Mouse (Mus musculus): ENCODE results near the gene Birc2.
"Not testable (repeated sequence)": the region's sequence is repeated elsewhere in the genome, so short reads cannot be mapped to it uniquely, and the experiment has no call there.

Gene Birc2

GRCm38 (mm10) chr9:7836905-7837805 is at the start of gene Birc2:
TSS of gene Birc2 (minus strand) at chr9:7837064.
- DNase-seq = peak; percentile 100

DNA sequence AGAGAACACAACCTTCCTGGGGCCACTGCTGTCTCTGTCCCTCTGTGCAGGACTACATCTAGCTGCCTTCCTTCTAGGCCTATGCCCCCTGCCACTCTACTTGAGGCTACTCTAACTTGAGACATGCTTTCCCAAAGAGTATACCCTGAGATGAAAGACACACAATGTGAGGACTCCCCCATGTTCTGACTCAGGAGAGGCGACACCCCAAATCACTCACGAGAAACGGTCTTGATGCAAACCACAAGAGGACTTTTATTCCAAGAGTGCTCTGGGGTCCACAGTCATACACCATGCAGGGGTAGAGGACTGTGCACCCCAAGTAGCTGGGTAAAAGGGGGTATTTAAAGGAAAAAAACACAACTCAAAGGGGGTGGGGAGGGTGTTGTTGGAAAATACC is 47.5 kb upstream of the Birc2 start:
- DNase-seq = peak; percentile 73

GRCm38 (mm10) chr9:7882304-7882865 is 45.5 kb upstream of the Birc2 start:
- DNase-seq = peak; percentile 55

DNA sequence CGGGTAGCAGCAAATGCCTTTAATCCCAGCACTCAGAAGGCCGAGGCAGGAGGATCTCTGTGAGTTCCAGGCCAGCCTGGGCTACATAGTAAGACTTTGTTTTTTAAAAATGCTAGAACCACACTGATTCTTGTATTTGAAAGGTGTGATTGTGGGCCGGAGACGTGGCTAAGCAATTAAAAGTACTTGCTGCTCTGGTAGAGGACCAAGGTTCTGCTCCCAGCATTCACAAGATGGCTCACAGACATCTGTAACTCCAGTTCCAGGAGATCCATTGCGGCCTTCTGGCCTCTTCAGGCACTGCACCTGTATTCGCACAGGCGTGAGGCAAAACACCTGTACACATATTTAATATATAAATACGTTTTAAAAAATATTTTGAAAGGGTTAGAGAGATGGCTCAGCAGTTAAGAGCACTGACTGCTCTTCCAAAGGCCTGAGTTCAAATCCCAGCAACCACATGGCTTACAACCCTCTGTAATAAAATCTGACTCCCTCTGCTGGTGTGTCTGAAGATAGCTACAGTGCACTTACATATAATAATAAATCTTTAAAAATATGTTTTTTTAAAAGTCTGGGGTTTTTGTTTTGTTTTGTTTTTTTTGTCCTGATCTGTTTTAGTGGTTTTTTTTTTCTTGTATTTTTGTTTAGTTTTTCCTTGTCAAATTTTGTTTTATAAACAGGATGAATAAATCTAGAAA is 36.8 kb upstream of the Birc2 start:
- peak; percentile 87 for DNase-seq

- DNase-seq = peak; percentile 99
Observed at GRCm38 (mm10) chr9:7872775-7873439, 36.0 kb upstream of the Birc2 start, which contains the start of gene Birc3. TSS of gene Birc3 (minus strand) at chr9:7873186.

DNA sequence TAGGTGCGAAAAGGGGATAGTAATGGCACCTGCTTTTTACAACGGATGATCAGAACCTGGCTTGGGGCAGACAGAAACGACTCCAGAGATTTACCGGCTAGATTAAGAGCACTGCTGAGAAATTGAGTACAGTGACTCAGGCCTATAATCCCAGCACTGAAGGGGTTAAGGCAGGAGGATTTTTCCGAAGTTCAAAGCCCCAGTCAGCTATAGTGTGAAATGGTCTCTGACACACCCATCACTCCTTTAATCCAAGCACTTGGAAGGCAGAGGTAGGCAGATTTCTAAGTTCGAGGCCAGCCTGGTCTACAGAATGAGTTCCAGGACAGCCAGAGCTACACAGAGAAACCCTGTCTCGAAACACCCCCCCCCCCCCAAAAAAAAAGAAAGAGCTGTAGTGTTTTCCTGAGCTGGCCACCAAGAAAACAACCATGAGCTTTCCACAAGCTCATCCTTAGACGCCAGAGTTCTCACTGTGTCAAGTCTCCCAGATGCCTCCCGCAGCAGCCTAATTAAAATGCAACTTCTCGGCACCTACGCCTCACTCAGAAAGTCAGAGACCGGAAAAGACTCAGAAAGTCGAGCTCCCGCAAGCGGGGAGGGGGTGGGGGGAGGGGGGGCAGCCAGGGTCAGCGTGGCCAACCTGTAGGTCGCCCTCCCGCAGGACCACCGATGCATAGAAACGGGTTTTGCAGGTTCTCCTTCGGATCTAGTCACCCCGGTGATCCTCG is 35.3 kb upstream of the Birc2 start:
- DNase-seq = no peak

DNA sequence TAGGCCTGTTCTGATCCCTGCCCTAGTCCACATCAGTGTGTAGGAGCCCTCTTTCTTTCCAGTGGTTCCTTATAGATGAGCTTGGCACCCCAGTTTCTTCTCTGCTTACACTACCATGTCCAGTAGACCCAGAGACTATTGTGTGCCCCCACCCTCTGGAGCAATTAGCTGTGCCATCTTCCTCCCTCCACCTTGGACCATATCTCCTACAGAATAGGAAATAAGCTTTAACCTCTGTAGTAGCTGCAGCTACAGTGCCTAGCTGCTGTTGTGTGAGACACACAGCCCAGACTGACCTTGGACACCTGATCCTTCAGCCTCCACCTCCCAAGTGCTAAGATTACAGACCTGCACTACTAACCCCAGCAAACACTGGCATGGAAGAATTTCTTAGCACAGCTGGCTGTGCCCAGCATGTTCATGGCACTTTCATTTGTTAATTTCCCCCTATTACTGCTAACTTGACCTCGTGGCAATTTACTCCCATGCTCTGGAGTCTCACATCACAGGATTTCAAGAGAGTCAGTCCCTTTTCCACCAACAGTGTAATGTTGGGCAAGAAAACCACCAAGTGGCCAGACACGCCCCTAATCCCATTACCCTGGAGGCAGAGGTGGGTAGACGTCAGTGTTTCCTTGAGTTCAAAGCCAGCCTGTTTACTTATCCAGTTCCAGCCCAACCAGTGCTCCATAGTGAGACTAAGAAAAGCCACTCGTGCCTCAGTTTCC is 34.6 kb upstream of the Birc2 start:
- peak; percentile 88 for DNase-seq

GRCm38 (mm10) chr9:7870556-7871315 is 33.9 kb upstream of the Birc2 start:
- DNase-seq = peak; percentile 76

DNA sequence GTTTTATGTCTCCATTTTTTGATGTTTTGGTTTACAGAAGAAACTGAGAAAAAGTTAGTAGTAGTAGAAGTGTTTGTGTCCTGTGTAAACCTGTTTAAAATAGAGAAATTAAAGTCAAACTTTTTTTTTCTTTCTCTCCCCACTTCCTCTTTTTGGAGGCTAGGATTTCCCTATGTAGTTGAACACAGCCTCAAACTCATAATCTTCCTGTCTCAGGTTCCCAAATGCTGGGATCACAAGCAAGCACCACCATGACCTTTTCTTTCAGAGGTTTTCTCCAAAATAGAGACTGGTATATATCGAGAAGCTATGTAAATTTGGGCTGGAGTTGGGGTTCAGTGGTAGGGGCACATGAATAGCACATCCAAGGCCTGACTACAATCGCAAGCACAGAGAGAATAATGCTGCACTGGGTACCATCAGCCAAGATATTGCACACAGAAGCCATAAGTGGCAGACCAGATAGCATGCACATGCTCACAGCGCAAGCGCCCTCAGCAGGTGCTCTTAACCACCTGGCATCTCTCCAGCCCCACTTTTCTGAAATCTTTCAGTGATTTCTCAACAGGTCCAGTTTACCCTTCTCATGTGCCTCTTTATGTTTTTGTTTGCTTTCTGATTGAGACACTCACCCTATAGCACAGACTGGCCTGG is 32.1 kb upstream of the Birc2 start:
- DNase-seq = peak; percentile 88

DNA sequence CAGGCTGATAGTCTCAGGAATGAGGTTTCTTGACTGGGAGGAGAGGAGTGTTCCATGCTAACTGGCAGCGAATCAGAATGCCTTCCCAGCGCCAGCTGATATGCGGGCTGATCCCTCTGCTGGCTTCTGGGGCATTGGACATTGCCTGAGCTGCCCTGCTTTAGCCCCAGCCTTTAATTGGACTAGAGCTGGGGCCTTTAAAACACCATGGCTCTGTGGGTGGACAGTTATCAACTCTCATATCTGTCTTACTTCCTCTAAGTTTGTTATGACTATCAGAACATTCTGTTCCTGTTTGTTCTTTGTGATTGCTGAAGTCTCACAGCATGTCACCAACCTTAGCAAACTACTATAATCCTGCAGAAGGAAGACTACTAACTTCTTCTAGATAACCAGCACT is 31.1 kb upstream of the Birc2 start:
- peak; percentile 94 for DNase-seq

DNA sequence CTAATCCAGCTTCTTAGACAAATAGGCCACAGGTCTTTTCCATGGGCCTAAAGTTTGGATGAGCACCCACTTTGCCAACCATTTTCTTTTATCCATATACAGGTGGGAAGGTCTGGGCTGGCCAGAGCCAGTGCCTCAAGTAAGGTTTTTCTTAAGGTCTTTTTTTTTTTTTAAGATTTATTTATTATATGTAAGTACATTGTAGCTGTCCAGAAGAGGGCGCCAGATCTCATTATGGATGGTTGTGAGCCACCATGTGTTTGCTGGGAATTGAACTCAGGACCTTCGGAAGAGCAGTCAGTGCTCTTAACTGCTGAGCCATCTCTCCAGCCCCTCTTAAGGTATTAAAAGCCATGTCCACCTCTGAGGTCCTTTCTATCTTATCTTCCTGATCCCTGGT is 30.1 kb upstream of the Birc2 start:
- DNase-seq = not testable (repeated sequence)

GRCm38 (mm10) chr9:7860976-7861375 is 24.1 kb upstream of the Birc2 start:
- peak; percentile 71 for DNase-seq

DNA sequence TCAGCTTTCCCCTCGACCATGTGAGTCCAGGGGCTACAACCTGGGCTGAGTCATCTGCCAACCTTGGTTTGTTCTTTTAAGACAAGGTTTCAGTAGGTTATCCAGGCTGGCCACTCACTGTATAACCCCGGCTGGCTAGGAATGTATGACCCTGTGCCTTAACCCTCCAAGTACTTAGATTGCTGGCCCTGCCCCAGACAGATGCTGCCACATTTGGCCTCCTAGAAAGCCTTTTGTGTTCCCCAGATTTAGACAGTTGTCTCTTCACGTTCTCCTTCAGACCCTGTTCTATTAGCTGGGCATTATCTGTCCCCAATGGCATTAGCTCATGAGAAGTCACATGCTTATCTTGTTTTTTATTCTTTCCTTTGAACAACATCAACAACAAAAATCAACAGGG is 19.0 kb upstream of the Birc2 start:
- peak; percentile 63 for DNase-seq

DNA sequence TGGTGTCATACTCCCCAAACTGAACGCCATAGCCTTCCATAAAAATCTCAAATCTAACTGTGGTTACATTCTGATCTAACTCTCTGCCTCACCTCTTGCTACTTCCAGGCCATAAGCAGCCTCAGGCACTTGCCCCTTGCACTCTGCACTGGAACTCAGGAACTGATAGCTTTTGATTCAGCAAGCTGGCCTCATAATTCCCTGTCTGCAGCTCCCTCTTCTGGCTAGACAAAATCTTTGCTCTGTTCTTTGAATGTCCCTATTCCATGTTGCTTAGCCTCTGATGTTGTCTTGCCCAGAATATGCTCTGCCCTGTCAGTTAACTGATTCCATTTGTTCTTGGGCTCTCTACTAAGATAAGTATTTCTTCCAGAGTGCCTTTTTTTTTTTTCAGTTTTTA is 18.5 kb upstream of the Birc2 start:
- DNase-seq = peak; percentile 87

DNA sequence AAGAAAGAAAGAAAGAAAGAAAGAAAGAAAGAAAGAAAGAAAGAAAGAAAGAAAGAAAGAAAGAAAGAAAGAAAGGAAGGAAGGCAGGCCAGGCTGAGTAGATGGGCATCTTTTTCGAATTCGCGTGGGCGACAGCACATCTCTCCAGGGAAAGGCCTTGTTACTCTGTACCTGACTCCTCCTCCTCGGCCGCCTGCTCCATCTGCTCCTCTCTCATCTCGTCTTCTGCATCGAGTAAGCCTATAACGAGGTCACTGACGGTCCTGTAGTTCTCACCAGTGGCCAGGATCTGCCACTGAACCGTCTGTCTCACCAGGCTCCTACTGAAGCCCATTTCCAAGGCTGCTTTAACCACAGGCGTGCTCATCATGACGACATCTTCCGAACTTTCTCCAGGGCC is 17.3 kb upstream of the Birc2 start:
- DNase-seq = peak; percentile 82

DNA sequence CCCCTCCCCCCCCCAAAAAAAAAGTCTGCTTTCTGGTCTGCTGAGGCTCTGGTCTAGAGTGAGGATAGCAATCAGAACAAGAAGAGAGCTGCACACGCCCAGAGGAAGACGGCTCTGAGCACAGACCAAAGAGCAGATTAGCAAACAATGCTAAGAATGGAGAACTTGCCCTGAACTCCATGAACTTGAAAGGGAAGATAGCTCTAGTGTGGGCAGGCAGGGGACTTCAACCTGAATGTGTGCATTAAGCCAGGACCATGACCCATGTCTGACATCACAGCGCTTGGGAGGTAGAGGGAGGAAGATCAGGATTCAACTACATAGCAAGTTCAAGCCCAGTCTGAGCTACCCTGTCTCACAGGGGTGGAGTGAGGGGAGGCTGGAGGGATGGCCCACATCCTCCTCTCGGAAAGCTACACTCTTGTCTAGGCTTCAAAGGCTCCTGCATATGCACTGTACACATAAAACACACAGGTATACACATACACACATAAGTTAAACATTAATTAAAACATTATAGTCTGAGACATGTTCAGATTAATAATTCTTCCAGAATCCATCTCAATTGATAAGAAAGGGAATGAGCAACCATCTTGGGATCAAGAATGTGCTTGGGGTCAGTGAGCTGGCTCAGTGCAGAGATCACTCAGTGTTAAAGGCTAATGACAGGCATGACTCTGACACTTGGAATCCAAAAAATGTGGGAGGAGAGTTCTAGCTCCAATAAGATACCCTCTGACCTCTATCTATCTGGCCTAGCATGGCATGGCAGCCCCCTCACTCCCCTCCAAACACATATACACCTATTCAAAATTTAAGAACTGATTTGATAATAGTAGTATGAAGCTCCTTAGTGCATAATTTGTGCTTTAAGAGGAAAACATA is 15.7 kb upstream of the Birc2 start:
- peak; percentile 68 for DNase-seq

GRCm38 (mm10) chr9:7851841-7852240 is 15.0 kb upstream of the Birc2 start:
- DNase-seq = peak; percentile 80

GRCm38 (mm10) chr9:7848191-7848590 is 11.3 kb upstream of the Birc2 start:
- DNase-seq = peak; percentile 70

DNA sequence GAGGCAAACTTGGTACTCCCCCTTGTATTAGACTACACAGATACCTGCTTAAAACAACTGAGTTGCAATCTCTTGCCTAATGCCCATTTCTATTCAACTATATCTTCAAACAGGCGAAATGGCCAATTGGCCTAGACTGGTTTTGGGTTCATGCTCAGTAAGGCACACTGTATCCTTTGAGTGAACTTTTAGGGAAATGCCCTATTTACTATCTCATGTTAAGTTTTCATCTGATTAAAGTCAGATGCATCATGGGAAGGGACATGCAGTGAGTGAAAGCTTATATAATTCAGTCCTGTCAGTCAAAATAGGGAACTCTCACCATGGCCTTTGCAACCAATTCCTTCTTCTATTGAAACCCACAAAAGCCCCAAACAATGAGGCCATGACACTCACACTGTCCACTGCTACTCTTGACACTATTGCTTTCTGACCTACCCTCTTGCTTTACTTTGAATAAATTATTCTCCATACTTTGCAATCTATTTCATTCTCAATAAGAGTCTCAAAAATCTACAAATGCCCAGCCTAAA is 9.9 kb upstream of the Birc2 start:
- peak; percentile 51 for DNase-seq

Data from heart, adult 11 months (tissue).